ENCODE assay signal across 10 mouse cellular contexts in genomic region chr4:57915216-57915965, GRCm38 (mm10). TPM values are rescaled to one million over a fixed set of nuclear protein-coding genes. Genes with fewer than 3 reads are reported as not detected.
DNase-seq lines count a peak whose midpoint lies in the region; ATAC-seq lines count a peak whose summit lies in the region.
"Had no signal": no experiment of that assay in that cellular context is flagged by ENCODE, and none has a peak within 500 bp of the region (broad histone marks: within the 10 kb centered on the region; RNA-seq: fewer than 3 reads in every experiment).

No protein-coding gene starts in this region.

- peak overlapping the region; percentile 25 for H3K4me3 ChIP-seq in heart, embryonic 16.5 days (ENCODE audit: low read length)
- H3K4me3 ChIP-seq: erythroblast, embryonic 14.5 days had no signal

- no peak; the same call in 1 of the 2 replicates for ATAC-seq in frontal cortex, adult (ENCODE audit: low TSS enrichment)
- peak; percentile 77 for ATAC-seq in CD4-positive, CD25-positive, alpha-beta regulatory T cell, adult 4 months
- ATAC-seq in heart, embryonic 16.5 days (replicated peaks; ENCODE audit: extremely low read depth, insufficient read depth, low FRiP score): no peak; the same call in 1 of the 2 replicates

- H3K27me3 ChIP-seq in heart, embryonic 16.5 days (ENCODE audit: control insufficient read depth, insufficient read depth, low read length): no peaks in the 10 kb centered on the region
- H3K27me3 ChIP-seq: CH12.LX had no signal

- H3K27ac ChIP-seq in heart, embryonic 16.5 days (ENCODE audit: low read length): no peak overlapping the region

- 32% methylated on average over 17 of the region's 17 CpGs for WGBS in heart, embryonic 16.5 days

- DNase-seq in frontal cortex, adult 2 months (ENCODE audit: extremely low spot score in 1 of 2, low spot score in 1 of 2): peak; percentile 20 to 38
- peak; percentile 94 to 95 for DNase-seq in cerebellum, postnatal 14 days
- DNase-seq in kidney, postnatal 4 days: peak; percentile 30 to 62
- DNase-seq in lung, postnatal 36 days: peak; percentile 83
- no peak for DNase-seq in embryo, embryonic 10 days (ENCODE audit: low spot score)

- H3K4me2 ChIP-seq in heart, embryonic 16.5 days (ENCODE audit: low read depth, low read length): peak overlapping the region; percentile 58

- 0 out of 2 replicates have a peak, but pooled peaks cover 3% of the 10 kb centered on the region for H3K9me3 ChIP-seq in heart, embryonic 16.5 days (replicated peaks; ENCODE audit: control insufficient read depth, low read length)

- H3K36me3 ChIP-seq in heart, embryonic 16.5 days (ENCODE audit: control insufficient read depth, insufficient read depth): no peaks in the 10 kb centered on the region

- H3K4me1 ChIP-seq in heart, embryonic 16.5 days (ENCODE audit: control insufficient read depth, insufficient read depth, low read length): peaks cover 11% of the 10 kb centered on the region

- 0 out of 2 replicates have a peak overlapping the region, but pooled peaks have one; percentile 4 for H3K9ac ChIP-seq in heart, embryonic 16.5 days (ENCODE audit: low read length)

RNA-seq across cellular contexts. Expression of gene D630039A03Rik, which starts 0.7 kb away (rescaled TPM):
- 0.32 and 0.38 TPM in 2 replicates for polyA plus RNA-seq in frontal cortex, adult 2 months (2012; rRNA removed)
- 10 to 100 TPM in 1 of 2 experiments, 1 to 10 TPM in 1; 9.2 to 13.9 TPM for polyA plus RNA-seq in CD4-positive, CD25-positive, alpha-beta regulatory T cell, adult 4 months (2017; shearing (Covaris generic))
- 0.09 and 0.49 TPM in 2 replicates for polyA plus RNA-seq in heart, embryonic 16.5 days (2015; fragmentation: Nextera tagmentation; extraction: Ambion mirVana)
- polyA plus RNA-seq: erythroblast, embryonic 14.5 days had no signal

RNA-seq across cellular contexts. Expression of gene Txn1, which starts 40.8 kb away (rescaled TPM):
- 108 and 118 TPM in 2 replicates for polyA plus RNA-seq in frontal cortex, adult 2 months (2012; rRNA removed)
- 100 to 1,000 TPM in 1 of 2 experiments, 10 to 100 TPM in 1; 96.6 to 129 TPM for polyA plus RNA-seq in CD4-positive, CD25-positive, alpha-beta regulatory T cell, adult 4 months (2017; shearing (Covaris generic))
- polyA plus RNA-seq in heart, embryonic 16.5 days (2015; fragmentation: Nextera tagmentation; extraction: Ambion mirVana): 280 and 304 TPM in 2 replicates
